Mouse (Mus musculus) intestine, embryonic 14.5 days (tissue): Measurements from ENCODE around the gene Ocm. TPM values are rescaled to one million over a fixed set of nuclear protein-coding genes. Genes with fewer than 3 reads are reported as not detected.

Experiments
- ATAC-seq: fragments of 200-750 bp; cut with Nextera tagmentation; replicated peaks from 2 replicates; pipeline ENCODE4 v1.8.0; 2017; ENCODE audit warnings: low read depth, moderate number of reproducible peaks, moderate TSS enrichment, moderate library complexity; ENCODE audit not compliant: low FRiP score, low TSS enrichment
- DNase-seq: peaks from one replicate; pipeline ENCODE4 v3.0.0-alpha.2; 2018; ENCODE audit warnings: low spot score
- H3K27ac ChIP-seq: fragments of 300-500 bp; sonication (generic); 2 replicates; pipeline ENCODE4 v1.5.1; 2014; ENCODE audit warnings: low read depth, mild to moderate bottlenecking, control low read depth
- H3K27me3 ChIP-seq: fragments of 300-500 bp; sonication (generic); replicated peaks from 2 replicates; pipeline ENCODE4 v1.6.1; 2014; ENCODE audit warnings: low read length, control low read depth; ENCODE audit not compliant: control insufficient read depth, insufficient read depth
- H3K36me3 ChIP-seq: fragments of 300-500 bp; sonication (generic); 2 replicates; pipeline ENCODE4 v1.6.1; 2014; ENCODE audit warnings: low read length, control low read depth; ENCODE audit not compliant: control insufficient read depth, insufficient read depth
- H3K4me1 ChIP-seq: fragments of 300-500 bp; sonication (generic); replicated peaks from 2 replicates; pipeline ENCODE4 v1.6.1; 2014; ENCODE audit warnings: low read length, control low read depth, mixed read lengths; ENCODE audit not compliant: control insufficient read depth, insufficient read depth
- H3K4me2 ChIP-seq: fragments of 300-500 bp; sonication (generic); 2 replicates; pipeline ENCODE4 v1.6.1; 2014; ENCODE audit warnings: low read length
- H3K4me3 ChIP-seq: fragments of 300-500 bp; sonication (generic); 2 replicates; pipeline ENCODE4 v1.5.1; 2014; ENCODE audit warnings: low read depth, low read length, control low read depth, mixed read lengths
- H3K9ac ChIP-seq: fragments of 300-500 bp; sonication (generic); 2 replicates; pipeline ENCODE4 v1.6.1; 2014; ENCODE audit warnings: mild to moderate bottlenecking, low read length
- H3K9me3 ChIP-seq: fragments of 300-500 bp; sonication (generic); 2 replicates; pipeline ENCODE4 v1.6.1; 2016; ENCODE audit warnings: low read length, control low read depth; ENCODE audit not compliant: control insufficient read depth
- WGBS: fragments of 180-500 bp; shearing (Covaris S2); extraction: QIAGEN DNeasy Blood & Tissue Kit; methylation state at CpG from one replicate; pipeline ENCODE4 v1.1.7; 2014; 5-methylcytosine and 5-hydroxymethylcytosine counted together
- polyA plus RNA-seq: library from polyadenylated mRNA; unstranded; fragments of >200 nt; fragmentation: Nextera tagmentation; extraction: Ambion mirVana; gene quantifications from 2 replicates; pipeline ENCODE4 v1.2.1, GENCODE M21; 2014

The Ocm gene
- polyA plus RNA-seq, 1 experiment from 2014 or later: not detected

DNA sequence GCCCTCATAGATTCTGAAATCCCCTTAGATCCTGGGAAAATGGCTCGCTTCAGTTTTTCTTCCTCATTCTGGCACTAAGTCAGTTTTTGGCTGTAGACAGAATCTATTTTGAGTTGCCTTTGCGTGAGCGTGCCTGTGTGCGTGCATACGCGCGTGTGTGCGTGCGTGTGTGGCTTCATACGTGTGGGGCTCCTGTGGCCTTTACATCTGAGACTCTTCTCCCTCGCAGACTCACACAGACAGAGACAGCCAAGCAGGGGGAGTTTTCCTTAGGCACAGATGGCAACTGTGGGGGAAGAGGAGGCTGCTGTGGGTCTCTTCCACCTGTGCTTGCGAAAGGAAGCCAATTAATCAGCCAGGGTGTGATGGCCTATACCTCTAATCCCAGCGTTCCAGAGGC, 20.9 kb upstream of the Ocm start:
- ATAC-seq (no peak), DNase-seq (no peak)
- Histone ChIP-seq H3K36me3 (no peaks in the 10 kb centered on the region), H3K27ac (no peak overlapping the region), H3K9me3 (no peaks in the 10 kb centered on the region), H3K4me2 (no peak overlapping the region), H3K4me1 (no peaks in the 10 kb centered on the region), H3K9ac (no peak overlapping the region), H3K4me3 (no peak overlapping the region), H3K27me3 (no peaks in the 10 kb centered on the region)
- WGBS: 64% methylated on average over 13 of the region's 13 CpGs

DNA sequence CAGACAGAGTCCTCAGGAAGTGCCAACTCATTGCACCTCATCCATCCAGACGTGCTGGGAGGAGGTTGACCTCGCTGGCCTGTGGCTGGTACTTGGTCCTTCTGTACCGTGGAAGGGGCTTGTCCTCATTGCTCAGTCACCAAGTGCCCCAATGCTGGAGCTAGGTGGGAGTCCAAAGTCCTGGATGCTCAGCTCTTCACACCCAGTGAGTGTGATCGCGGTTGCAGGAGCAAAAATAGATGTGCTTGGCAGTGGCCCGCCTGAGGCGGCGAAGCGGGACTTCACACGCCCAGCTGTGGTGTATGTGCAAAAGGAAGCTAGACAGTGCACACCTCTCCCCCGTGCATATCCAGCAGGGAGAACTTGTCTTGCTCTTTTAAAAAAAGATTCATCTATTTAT, 16.7 kb upstream of the Ocm start:
- Histone ChIP-seq H3K27me3 (no peaks in the 10 kb centered on the region), H3K27ac (no peak overlapping the region), H3K4me2 (no peak overlapping the region), H3K9ac (no peak overlapping the region), H3K36me3 (no peaks in the 10 kb centered on the region), H3K4me3 (no peak overlapping the region), H3K4me1 (no peaks in the 10 kb centered on the region), H3K9me3 (no peaks in the 10 kb centered on the region)
- DNase-seq: no peak
- WGBS: 82% methylated on average over 11 of the region's 11 CpGs
- ATAC-seq: no peak

DNA sequence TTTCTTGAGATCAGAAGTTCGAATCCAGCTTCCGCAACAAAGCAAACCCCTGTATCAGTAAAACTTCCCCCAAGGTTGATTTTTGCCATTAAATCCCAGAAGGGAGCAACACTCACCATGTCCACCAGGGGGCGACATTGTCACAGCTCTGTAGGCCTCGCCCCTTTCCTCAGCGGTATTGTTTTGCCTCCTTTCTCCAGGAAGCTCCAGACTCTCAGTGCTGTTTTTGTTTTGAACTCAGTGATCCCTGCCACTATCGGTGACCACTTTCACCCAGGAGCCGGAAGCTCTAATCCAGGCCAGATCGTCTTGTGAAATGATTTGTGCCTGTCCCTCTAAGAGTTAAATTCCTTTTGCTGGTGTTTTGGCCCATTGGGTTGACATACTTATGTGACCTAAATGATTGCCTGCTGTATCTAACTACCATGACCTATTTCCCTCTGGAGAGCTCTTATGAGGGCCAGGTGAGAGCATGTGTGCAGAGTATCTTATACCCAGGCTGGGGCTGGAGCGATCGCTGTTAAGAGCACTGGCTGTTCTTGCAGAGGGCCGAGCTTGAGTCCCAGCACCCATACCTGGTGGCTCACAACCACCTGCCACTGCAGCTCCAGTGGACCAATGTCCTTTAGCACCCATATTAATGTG, 14.4 kb upstream of the Ocm start:
- WGBS: 47% methylated on average over 11 of the region's 11 CpGs
- Histone ChIP-seq H3K4me3 (no peak overlapping the region), H3K4me2 (peak overlapping the region; percentile 20; the same call in 1 of the 2 replicates)

DNA sequence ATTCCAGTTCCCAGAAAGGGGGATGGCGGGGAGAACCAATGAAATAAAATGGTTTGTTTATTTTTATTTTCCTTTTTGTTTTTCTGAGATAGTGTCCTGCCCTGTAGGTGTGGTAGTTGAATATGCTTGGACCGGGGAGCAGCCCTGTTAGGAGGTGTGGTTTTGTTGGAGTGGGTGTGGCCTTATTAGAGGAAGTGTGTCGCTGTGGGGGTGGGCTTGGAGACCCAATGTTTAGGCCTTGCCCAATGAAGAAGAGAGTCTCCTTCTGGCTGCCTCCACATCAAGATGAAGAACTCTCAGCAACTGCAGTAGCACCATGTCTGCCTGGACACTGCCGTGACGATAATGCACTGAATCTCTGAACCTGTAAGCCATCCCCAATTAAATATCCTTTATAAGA, 13.4 kb upstream of the Ocm start:
- Histone ChIP-seq H3K36me3 (no peaks in the 10 kb centered on the region), H3K27me3 (no peaks in the 10 kb centered on the region), H3K9ac (no peak overlapping the region), H3K9me3 (no peaks in the 10 kb centered on the region), H3K4me3 (no peak overlapping the region), H3K4me2 (no peak overlapping the region), H3K4me1 (no peaks in the 10 kb centered on the region), H3K27ac (no peak overlapping the region)
- WGBS: 86% methylated on average over 5 of the region's 5 CpGs
- no peak for DNase-seq
- no peak for ATAC-seq

More for the DNA sequence above, 14.4 kb upstream of the Ocm start:
- Histone ChIP-seq H3K9me3 (no peaks in the 10 kb centered on the region), H3K9ac (no peak overlapping the region), H3K27me3 (no peaks in the 10 kb centered on the region), H3K36me3 (no peaks in the 10 kb centered on the region), H3K27ac (no peak overlapping the region), H3K4me1 (no peaks in the 10 kb centered on the region)
- DNase-seq: peak; percentile 88
- no peak for ATAC-seq

DNA sequence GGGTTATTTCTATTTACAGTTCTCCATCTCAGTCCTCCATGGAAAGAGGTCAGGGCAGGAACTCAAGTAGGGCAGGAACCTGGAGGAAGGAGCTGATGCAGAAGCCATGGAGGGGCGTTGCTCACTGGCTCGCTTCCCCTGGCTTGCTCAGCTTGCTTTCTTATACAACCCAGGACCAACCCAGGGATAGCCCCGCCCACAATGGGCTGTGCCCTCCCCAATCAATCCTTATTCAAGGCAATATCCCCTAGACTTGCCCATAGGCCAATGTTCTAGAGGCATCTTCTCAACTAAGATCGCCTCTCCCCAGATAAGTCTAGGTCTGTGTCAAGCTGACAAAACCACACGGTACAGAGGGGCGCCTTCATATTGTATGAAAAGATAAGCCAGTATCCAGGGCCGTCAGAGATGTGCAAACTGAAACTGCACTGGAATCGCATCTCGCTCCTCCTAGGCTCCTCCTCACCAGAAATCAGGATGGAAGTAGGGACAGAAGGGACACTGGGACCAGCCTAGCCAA, 12.7 kb upstream of the Ocm start:
- Histone ChIP-seq H3K36me3 (no peaks in the 10 kb centered on the region), H3K4me3 (no peak overlapping the region), H3K4me2 (no peak overlapping the region), H3K4me1 (no peaks in the 10 kb centered on the region), H3K9ac (no peak overlapping the region), H3K27me3 (no peaks in the 10 kb centered on the region), H3K27ac (no peak overlapping the region), H3K9me3 (no peaks in the 10 kb centered on the region)
- WGBS: 75% methylated on average over 9 of the region's 9 CpGs
- DNase-seq (no peak), ATAC-seq (no peak)

DNA sequence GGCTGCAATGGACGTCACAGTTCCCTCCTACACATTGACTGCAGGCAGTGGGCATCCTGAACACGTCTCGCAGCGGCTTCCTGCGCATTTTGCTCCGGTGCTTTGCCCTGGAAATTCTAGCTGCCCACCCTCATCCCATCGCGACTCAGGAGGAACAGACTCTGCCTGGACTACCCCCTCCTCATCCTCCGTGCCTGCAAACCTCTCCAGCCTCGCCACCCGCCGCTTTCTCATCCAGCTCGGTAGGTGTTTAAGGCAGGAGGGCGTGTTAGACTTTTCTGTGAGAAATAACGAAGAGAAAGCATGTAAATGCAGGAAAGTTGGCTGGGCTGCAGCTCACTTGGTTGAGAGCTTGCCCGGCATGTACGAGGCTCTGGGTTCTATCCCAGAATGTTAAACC, 10.5 kb upstream of the Ocm start:
- no peak overlapping the region for H3K4me2 ChIP-seq
- H3K4me1 ChIP-seq: no peaks in the 10 kb centered on the region
- H3K4me3 ChIP-seq: no peak overlapping the region
- ATAC-seq (no peak), DNase-seq (no peak)
- no peaks in the 10 kb centered on the region for H3K9me3 ChIP-seq
- no peaks in the 10 kb centered on the region for H3K36me3 ChIP-seq
- no peak overlapping the region for H3K9ac ChIP-seq
- H3K27ac ChIP-seq: no peak overlapping the region
- 58% methylated on average over 17 of the region's 17 CpGs for WGBS
- H3K27me3 ChIP-seq: no peaks in the 10 kb centered on the region

DNA sequence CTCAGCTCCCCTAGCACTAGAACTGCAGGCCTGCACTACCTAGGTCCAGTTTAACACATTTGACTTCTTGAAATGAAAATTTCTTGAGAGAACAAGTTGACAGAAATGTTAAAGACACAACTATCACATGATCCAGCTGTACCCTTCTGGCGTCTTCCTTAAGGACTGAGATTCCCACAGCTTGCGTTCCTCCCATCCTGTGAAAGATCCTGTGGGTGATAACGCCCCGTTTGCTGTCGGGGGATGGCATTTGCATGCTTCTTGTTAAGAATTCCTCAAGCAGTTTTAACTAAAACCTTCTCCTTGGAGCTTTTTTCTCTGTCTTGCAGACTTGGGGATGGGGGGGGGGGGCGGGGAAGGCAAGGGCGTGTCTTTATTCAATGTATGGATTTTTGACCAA, 8.1 kb upstream of the Ocm start:
- no peak for DNase-seq
- H3K27ac ChIP-seq: no peak overlapping the region
- no peak overlapping the region for H3K4me3 ChIP-seq
- no peaks in the 10 kb centered on the region for H3K36me3 ChIP-seq
- H3K27me3 ChIP-seq: no peaks in the 10 kb centered on the region
- H3K4me2 ChIP-seq: no peak overlapping the region
- H3K4me1 ChIP-seq: no peaks in the 10 kb centered on the region
- ATAC-seq: no peak
- 71% methylated on average over 7 of the region's 7 CpGs for WGBS
- no peaks in the 10 kb centered on the region for H3K9me3 ChIP-seq
- no peak overlapping the region for H3K9ac ChIP-seq

DNA sequence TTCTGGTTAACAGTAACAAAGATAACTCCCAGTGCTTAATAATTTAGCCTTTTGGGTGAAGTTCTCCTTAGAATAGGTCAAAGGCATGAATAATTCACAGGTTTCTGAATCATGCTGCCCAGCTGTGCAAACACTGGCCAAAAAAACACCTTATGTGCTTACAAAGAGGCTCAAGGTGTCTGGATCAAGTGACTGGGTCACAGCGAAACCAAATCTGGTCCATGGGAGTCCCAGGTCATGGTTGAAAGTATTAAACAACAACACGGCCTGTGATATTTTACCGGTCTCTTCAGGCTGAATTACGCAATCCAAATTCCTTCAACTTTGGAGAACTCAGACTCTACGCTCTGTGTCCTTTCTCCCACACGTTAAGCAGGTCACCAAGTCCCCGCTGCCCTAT, 6.0 kb upstream of the Ocm start:
- no peak overlapping the region for H3K4me2 ChIP-seq
- no peaks in the 10 kb centered on the region for H3K4me1 ChIP-seq
- no peaks in the 10 kb centered on the region for H3K27me3 ChIP-seq
- H3K36me3 ChIP-seq: no peaks in the 10 kb centered on the region
- ATAC-seq (no peak), DNase-seq (no peak)
- H3K27ac ChIP-seq: no peak overlapping the region
- no peak overlapping the region for H3K9ac ChIP-seq
- H3K4me3 ChIP-seq: no peak overlapping the region
- 91% methylated on average over 7 of the region's 7 CpGs for WGBS
- no peaks in the 10 kb centered on the region for H3K9me3 ChIP-seq

DNA sequence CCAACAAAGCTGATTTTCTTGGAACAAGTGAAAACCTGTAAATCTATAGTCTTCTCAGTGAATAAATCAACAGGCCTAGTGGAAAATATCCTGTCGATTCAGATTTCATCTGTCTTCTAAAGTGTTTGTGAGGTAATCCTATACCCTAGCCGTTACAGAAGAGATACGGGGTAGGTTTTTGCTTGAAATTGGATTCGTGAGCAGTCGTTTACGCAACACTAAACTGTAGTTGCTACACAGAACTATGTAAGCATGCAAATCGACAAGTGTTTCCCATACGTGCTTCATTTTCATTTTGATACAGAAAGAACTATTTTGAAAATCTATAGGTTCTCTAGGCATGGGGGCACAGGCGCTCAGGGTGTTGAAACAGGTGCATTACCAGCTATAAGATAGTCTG, 10.6 kb downstream of the Ocm start:
- H3K27me3 ChIP-seq: no peaks in the 10 kb centered on the region
- H3K4me2 ChIP-seq: no peak overlapping the region
- H3K36me3 ChIP-seq: peaks cover 19% of the 10 kb centered on the region
- WGBS: 90% methylated on average over 9 of the region's 9 CpGs
- no peak for DNase-seq
- H3K9me3 ChIP-seq: no peaks in the 10 kb centered on the region
- H3K4me1 ChIP-seq: no peaks in the 10 kb centered on the region
- H3K4me3 ChIP-seq: no peak overlapping the region
- no peak for ATAC-seq
- no peak overlapping the region for H3K9ac ChIP-seq
- no peak overlapping the region for H3K27ac ChIP-seq
